Mouse (Mus musculus) adrenal gland, postnatal 4 days (tissue): ENCODE measurements around the gene Gla. TPM values are rescaled to one million over a fixed set of nuclear protein-coding genes. Genes with fewer than 3 reads are reported as not detected.
A peak's percentile ranks its signal among the peaks of the same experiment; 100 is the strongest.
"Not testable (repeated sequence)": the region's sequence is repeated elsewhere in the genome, so short reads cannot be mapped to it uniquely, and the experiment has no call there.

Source experiments
- DNase-seq, 2 experiments: peaks; one replicate each; pipeline ENCODE4 v3.0.0; 2021 to 2022; ENCODE audit warnings: low spot score in 2 of 2, mixed read lengths in 2 of 2
- total RNA-seq, 2 experiments: library from RNA; stranded (reverse); gene quantifications; 2 replicates each; pipeline ENCODE4 v1.2.3; 2021

Gla gene
- total RNA-seq, 2 experiments from 2014 or later, result 7.8 to 7.9 TPM

DNA sequence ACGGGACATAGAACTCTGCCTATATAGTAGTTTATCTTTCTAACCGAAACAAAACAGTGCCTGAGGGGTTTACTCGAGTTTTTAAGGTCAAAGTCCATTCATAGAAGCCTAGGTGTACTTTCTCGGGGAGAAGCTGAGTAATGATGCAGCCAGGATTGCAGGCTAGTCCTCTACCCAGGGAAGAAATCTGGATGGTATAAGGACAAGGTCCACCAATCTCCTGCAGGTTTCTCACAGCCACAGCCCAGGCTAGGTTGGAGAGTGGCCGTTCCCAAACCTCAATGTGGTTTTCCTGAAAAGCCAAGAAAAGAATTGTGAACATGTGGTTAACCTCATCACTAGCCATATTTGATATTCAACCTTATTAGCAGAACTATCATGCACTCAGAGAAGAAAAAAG, 11.1 kb downstream of the Gla start:
- no peak for DNase-seq

DNA sequence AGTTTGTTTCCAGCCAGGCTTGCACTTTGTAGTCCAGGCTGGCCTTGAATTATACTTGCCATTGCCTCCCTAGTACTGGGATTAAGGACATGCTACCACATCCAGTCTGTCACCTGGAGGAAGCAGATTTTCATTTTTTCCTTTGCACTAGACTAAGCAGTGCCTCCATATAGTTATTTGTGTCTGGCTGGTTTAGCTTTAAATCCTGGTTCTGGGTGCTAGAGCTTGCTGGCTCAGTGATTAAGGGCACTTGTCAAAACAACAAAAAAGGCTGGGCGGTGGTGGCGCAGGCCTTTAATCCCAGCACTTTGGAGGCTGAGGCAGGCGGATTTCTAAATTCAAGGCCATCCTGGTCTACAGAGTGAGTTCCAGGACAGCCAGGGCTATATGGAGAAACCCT, 11.9 kb downstream of the Gla start:
- no peak for DNase-seq

DNA sequence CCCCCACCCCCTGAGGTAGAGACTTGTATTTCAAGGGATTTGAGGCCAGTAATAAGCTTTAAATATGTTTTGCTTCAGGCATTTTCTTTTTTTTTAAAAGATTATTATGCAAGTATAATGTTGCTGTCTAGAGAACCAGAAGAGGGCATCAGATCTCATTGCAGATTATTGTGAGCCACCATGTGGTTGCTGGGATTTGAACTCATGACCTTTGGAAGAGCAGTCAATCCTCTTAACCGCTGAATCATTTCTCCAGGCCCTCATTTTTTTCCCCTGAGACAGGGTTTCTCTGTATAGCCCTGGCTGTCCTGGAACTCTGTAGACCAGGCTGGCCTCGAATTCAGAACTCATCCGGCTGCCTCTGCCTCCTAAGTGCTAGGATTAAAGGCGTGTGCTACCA, 12.7 kb downstream of the Gla start:
- no peak for DNase-seq

DNA sequence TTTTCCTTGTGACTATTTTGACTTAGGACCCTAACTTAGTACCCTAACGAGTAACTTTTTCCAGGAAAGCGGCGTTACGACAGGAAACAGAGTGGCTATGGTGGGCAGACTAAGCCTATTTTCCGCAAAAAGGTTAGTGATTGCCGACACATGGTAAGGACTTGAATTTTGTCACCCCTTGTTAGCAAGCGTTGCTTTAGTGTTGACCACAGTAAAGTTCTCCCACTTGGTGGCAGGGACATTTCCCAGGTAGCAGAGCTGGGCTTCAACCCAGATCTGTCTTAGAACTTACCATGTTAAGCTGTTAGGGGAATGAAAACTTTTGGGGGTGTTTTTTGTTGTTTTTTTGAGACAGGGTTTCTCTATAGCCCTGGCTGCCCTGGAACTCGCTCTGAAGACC, 14.5 kb downstream of the Gla start:
- no peak for DNase-seq

DNA sequence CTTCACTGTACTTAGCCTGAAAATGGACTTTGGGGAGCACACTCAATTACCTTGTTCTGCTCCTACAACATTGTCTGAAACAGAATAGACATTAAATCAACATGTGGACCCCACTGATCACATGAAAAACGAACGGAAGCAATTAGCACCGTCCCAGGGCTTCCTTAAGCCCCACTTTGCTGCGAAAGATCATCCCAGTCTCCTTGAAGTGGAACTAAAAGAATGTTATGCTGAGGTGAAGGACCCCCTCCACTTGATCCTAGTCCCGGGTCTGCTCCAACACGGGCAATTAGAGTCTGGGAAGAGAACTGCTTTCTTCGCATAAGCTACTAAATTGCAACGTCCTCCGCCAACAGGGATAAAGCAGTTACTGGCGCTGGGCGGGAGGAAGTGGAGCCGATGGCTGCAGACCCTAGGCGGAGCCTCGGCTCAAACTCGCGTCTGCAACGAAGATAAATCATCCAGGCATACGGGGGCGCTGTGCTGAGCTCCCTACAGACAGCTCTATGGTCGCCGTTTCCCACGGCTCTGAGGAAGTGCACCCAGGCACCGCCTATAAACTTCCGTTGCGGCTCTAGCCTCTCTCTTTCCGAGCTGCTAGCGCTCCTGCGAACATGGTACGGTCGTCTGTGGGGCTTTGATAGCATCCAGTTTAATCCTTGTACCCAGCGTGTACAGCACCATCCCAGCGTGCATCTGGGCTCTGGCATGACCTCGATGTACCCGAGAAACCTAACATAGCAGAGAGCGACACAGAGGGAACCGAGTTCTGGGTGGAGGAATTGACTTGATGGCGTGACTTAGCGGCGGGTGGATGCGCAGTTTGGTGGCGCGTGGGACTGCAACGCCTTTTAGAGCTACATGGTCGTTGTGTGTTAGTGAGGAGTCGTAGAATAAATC, 15.6 kb downstream of the Gla start, which contains the start of gene Rpl36a:
TSS of gene Rpl36a (plus strand) at position 552 of the 900 bp plus-strand sequence.
- peak; percentile 72 for DNase-seq

DNA sequence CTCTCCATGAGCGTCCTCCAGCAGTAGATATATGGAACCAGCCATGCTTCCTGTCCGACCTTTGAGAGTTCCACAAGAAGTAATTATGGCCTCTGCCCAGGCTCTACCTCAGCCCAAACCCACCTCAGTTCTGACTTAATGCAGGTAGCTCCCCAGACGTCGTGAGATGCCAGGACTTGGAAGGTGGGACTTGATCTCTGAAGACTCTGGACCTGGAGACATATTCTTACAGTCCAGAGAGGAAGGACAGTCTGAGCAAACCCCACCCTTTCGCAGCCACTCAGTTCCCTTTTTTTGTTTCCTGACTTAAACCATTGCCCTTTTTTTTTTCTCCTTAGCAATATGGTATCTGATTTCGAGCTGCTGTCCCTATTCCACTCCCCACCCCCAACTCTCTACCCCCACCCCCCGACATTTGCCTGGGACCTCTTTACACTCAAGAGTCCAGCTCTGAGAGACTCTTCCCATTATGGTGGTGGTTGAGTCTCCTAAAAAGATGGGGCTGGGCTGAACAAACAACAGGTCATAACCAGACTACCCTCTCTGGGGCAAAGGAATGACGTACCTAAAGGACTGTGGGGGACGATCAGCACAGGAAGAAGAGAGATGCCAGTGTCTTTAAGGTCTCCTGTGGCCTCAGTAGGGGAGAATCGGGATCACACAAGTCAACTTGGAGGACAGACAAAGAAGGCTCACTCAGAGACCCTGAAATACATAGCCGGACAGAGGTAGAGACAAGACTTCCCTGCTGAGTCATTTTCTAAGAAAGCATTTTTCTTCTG, 17.8 kb downstream of the Gla start, which contains the start of gene Btk:
TSS of gene Btk (minus strand) at position 683 of the 782 bp plus-strand sequence.
- DNase-seq, result no peak

DNA sequence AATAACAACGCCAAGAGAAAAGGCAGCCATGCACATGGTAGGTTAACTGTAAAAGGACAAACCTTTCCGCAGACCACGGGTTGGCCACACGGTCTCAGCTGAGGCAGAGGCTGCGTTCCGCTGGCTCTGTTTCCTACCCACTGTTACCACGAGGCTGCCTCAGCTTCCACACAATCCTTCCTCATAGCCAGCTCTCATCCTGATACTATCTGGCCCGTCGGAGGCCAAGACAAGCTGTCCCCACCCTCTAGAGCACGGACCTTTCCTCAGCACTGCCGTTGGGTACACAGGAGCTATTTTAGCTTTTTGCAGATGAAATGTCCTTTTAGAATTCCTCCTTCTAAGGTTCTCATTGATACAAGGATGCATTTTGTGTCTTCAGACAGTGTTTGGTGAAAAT, 18.7 kb downstream of the Gla start:
- no peak for DNase-seq

DNA sequence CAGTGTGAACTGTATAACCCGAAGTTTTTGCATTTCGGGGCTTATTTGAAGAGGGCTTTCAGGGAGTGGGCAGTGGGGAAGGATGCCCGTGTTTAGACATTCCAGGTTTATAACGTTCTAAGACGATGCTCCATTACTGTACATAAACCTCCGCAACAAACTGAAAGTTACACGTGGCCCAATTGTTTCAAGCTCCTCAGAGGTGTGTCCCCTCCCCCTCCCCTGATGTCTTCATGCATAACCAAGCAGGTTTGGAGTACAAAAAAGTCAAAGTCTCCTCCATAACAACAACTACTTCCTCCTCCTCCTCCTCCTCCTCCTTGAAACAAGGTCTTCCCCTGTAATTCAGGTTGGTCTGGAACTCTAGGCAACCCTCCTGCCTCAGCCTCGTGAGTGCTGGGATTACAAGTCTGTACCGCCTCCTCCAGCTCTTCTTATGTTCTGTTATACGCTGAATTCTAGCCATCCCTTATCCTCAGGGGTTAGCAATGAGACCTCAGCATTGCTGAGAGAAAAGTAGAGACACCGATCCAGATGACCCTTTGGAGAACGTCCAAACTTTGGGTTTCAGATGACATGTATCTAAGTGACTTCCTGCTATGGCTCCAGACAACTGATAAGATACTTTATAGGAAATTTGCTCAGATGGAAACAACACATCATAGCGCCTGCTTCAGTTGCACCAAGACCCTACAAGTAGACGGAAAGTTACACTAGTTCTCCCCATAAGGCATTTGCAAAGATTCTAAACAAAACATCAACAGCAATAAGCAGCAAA, 20.2 kb downstream of the Gla start:
- DNase-seq, result no peak

DNA sequence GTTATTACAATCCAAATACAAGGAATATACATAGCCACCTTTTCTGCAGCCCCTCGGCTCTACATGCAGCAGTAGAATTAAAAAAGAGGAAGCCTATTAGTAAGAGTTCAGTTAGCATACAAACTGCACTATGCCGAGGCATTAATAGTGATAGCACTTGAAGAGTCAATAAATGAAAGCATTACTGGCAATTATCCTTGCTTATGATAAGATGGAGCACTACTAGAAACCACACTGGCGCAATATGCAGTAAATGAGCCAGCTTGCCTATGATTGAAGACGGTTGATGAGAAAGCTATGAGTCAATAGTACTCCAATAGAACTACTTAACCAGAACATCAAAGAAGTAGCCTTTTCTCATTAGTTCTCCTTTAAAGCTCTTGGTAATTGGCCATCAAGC, 23.0 kb downstream of the Gla start:
- DNase-seq, result no peak

DNA sequence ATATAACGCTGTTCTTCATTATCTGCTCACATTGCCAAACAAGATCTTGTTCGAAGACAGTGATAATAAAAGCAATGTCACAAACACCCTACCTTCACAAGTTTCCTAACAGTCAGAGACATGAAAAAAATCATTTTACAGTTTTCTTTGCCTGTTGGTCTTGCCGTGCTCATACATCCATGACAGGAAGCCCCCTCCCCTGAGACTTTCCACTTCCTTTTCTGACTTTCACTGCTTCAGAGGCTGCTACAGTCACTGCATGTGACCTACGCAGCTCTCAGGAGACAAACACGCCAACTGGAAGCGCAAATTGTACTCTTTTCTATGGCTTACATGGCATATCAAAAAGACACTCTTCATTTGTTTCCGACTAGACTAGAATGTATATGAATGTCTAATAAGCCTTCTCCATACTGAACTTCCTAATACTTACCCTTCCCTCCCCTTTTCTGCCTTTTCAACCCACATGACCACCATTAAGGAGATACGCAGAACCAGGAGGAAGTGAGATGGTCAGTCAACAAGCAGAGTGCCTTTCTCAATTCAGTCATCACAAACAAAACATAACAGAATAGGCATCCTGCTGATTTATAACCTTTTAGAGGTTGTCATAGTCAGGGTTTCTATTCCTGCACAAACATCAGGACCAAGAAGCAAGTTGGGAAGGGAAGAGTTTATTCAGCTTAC, 34.2 kb downstream of the Gla start:
- DNase-seq, result no peak

DNA sequence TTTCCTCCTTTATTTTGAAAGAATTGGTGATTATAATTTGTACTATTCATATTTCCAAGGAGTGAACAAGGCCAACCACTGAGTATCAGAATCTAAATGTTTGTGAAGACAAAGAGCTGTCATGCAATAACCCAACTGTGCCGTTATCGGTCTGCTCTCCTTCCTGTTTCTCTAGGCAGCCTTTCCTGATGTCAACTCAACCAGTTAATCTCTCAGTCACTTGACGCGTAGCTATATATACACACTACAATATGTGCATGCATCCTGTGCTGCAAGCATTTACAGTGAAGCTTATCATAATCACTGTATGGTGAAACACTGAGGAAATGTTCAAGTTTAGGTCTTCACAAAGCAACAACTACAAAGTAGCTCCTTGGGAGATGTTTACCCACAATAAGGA, 36.6 kb downstream of the Gla start:
- DNase-seq, result no peak

DNA sequence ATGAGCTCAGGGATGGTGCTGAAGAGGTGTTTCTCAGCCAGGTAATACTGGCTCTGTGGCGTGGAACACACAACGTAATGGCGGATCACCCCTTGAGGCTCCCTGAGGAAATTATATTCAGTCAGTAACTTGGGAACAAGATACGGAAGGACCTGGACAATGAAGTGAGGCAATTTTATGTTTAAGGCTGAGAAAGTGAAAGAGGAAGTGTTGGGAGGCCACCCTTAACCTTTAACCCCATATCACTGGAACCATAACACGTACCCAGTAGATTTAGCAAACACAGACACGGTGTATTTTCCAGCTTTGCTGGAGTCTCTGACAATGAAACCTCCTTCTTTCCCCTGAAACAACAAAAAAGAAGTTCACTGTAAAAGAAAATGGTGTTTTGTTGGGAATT, 46.5 kb downstream of the Gla start:
- DNase-seq, result no peak

DNA sequence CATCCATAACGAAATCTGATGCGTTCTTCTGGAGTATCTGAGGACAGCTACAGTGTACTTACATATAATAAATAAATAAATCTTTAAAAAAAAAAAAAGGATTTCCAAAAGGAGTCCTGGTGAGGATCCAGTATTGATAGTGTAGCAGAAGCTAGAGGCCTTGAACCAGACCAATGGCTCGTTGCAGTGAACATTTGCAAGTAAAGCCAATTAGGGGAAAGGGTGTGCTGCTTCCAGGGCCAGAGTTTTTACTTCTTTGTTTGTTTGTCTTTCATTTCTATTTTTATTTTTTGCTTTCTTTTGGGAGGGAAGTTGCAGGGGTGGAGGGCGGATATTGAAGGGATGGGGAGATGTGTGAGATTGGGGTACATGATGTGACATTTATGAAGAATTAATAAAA, 47.6 kb downstream of the Gla start:
- no peak for DNase-seq

DNA sequence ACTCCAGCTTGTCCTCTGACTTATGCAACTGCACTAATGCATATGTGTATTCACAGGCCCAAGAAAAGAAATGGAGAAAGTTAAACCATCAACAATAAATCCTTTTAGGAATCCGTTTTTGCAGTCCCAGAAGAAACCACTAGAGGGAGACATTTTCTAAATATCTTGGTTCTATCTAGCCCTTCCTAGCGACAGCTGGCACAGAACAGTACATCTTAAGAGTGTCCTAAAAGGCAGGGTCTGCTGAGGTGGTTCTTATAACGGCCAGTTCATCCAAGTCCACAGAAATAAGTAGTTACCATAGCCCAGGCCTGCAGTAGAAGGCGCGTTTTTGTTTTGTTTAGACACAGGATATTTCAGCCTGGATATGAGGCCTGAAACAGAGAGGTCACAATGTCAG, 50.0 kb downstream of the Gla start:
- no peak for DNase-seq

DNA sequence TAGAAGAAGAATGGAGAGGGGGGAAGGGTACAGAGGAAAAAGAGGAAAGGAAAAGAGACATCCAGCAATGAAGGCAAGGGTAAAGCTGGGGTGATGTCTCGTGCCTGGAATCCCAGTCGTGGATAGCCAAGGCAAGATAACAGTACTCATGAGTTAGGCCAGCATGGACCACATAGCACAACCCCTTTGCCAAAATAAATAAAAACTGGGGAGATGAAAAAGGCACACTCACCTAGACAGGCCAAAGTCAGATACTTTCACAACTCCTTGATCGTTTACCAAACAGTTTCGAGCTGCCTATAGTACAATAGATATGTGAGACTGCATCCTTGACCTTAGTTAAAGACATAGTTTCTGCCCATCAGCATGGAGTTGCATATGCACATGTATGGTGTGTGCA, 53.6 kb downstream of the Gla start:
- DNase-seq, result no peak

DNA sequence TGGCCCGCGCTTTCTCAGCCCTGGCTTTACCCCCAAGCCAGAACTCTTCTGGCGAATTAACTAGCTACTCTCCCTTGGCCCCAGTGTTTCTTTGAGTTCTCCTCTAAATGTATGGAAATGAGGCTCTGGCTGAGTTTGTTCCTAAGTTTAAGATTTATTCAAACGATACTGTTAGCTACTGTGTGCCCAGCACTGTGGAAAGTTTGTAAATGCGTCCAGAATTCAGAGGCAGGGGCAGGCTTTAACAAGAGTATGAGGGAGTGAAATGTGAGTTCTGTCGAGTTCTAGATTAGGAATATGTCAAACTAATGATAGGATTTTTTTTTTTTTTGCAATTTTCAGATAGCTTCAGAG, 59.0 kb downstream of the Gla start:
- DNase-seq, result no peak

DNA sequence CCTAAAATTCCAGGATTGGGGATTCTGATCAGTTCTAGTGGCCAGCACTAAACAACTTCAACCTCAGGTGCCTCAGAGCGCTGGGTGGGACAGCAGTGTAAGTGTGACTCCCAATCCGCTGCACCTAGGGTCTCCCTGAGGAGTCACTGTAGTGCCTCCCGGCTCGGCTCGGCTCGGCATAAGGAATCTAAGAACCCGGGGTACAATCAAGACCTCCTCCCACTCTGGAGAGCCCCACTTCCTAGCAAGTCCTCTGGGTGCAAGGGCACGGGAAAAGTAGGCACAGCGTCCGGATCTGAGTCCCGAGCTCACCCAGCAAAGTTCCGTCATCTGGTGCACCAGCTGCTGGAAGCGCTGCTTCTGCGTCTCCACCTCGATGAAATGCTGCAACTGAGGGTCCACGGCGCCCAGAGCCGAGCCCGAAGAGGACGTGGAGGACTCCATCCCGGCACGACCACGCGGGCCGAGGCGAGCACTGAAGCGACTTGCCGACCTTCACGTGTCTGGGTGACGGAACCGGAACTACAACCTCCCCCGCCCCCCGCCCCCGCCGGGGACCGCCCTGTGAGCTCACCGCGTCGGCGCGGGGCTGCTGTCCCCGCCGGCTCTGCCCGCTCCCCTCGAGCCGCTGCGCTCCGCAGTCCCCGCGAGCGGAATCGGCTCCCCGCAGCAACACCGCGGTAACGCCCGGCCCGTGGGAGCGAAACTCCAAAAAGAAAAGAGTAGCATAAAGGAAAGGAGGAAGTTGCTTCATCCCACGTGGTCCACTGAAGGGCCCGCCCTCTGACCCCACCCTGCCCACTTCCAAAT, 59.6 kb downstream of the Gla start, which contains the start of gene Timm8a1:
TSS of gene Timm8a1 (minus strand) at position 721 of the 810 bp plus-strand sequence.
- peak; percentile 11 to 21 for DNase-seq

DNA sequence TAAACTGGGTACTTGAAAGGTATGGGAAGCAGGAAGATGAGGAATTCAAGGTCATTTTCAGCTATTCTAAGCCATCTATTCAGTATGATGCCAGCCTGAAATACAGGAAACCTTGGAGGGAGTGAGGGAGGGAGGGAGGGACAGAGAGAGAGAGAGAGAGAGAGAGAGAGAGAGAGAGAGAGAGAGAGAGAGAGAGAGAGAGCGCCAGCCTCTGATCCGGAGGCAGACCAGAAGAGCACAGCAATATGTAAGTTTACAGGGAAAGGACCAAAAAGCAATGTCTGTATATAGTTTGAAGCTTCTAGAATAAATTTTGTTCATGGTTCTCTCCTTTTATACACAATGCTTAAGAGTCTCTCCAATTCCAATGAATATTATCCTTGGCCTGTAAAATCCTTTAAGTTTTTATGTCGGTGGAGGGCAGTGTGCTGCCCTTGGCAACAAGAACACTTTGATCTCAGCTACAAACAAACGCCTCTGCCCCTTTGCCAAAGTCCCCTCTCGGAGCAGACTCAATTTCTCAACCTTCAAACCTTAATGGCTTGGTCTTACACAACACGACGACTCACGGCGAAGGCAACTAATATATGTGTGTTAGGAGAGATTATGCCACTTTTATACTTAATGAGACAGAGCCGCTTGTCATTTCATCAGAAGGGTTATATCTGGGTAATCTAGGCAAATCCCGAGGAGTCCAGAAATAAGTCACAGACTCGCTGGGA, 60.4 kb downstream of the Gla start:
- DNase-seq, result no peak

DNA sequence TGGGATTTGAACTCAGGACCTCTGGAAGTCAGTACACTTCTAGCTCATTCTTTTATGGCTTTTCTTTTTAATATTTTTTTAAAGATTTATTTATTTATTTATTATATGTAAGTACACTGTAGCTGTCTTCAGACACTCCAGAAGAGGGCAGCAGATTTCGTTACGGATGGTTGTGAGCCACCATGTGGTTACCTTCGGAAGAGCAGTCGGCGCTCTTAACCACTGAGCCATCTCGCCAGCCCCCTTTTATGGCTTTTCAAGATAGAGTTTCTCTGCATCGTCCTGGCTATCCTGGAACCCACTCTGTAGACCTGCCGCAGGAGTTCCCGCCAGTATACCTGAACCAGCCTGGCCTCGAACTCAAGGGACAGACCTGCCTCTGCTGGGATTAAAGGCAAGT, 61.1 kb downstream of the Gla start:
- not testable (repeated sequence) for DNase-seq
